Mouse (Mus musculus) hindbrain, embryonic 14.5 days (tissue): ENCODE results near the gene Agmo. TPM values are rescaled to one million over a fixed set of nuclear protein-coding genes. Genes with fewer than 3 reads are reported as not detected.

Experiments used
- ATAC-seq: fragments of 200-750 bp; cut with Nextera tagmentation; 2 replicates; pipeline ENCODE4 v1.8.0; 2017; ENCODE audit warnings: moderate number of reproducible peaks, mild to moderate bottlenecking, moderate TSS enrichment, moderate library complexity; ENCODE audit not compliant: low FRiP score
- DNase-seq: peaks from one replicate; pipeline ENCODE4 v3.0.0-alpha.2; 2015; ENCODE audit warnings: low spot score
- H3K27ac ChIP-seq: fragments of 300-500 bp; sonication (generic); 2 replicates; pipeline ENCODE4 v1.5.1; 2014; ENCODE audit warnings: mild to moderate bottlenecking, moderate library complexity
- H3K27me3 ChIP-seq: fragments of 300-500 bp; sonication (generic); 2 replicates; pipeline ENCODE4 v1.6.1; 2014; ENCODE audit warnings: mild to moderate bottlenecking, low read length, mixed read lengths; ENCODE audit not compliant: control insufficient read depth, insufficient read depth
- H3K36me3 ChIP-seq: fragments of 300-500 bp; sonication (generic); replicated peaks from 2 replicates; pipeline ENCODE4 v1.6.1; 2014; ENCODE audit not compliant: control insufficient read depth, insufficient read depth
- H3K4me1 ChIP-seq: fragments of 300-500 bp; sonication (generic); replicated peaks from 2 replicates; pipeline ENCODE4 v1.6.1; 2014; ENCODE audit warnings: antibody characterized with exemption, low read length, mixed read lengths; ENCODE audit not compliant: control insufficient read depth, insufficient read depth
- H3K4me2 ChIP-seq: fragments of 300-500 bp; sonication (generic); replicated peaks from 2 replicates; pipeline ENCODE4 v1.6.1; 2014; ENCODE audit warnings: mild to moderate bottlenecking, moderate library complexity
- H3K4me3 ChIP-seq: fragments of 300-500 bp; sonication (generic); replicated peaks from 2 replicates; pipeline ENCODE4 v1.5.1; 2014; ENCODE audit warnings: mild to moderate bottlenecking, low read length
- H3K9ac ChIP-seq: fragments of 300-500 bp; sonication (generic); 2 replicates; pipeline ENCODE4 v1.6.1; 2014
- H3K9me3 ChIP-seq: fragments of 300-500 bp; sonication (generic); 2 replicates; pipeline ENCODE4 v1.6.1; 2016; ENCODE audit warnings: low read length; ENCODE audit not compliant: control insufficient read depth
- WGBS: fragments of 180-500 bp; shearing (Covaris S2); extraction: QIAGEN DNeasy Blood & Tissue Kit; methylation state at CpG from one replicate; pipeline ENCODE4 v1.1.7; 2014; 5-methylcytosine and 5-hydroxymethylcytosine counted together
- polyA plus RNA-seq: library from polyadenylated mRNA; unstranded; fragments of >200 nt; fragmentation: Nextera tagmentation; extraction: Ambion mirVana; gene quantifications from 2 replicates; pipeline ENCODE4 v1.2.1, GENCODE M21; 2014

Agmo gene
- polyA plus RNA-seq, 1 experiment from 2014 or later: 1.2 TPM

DNA sequence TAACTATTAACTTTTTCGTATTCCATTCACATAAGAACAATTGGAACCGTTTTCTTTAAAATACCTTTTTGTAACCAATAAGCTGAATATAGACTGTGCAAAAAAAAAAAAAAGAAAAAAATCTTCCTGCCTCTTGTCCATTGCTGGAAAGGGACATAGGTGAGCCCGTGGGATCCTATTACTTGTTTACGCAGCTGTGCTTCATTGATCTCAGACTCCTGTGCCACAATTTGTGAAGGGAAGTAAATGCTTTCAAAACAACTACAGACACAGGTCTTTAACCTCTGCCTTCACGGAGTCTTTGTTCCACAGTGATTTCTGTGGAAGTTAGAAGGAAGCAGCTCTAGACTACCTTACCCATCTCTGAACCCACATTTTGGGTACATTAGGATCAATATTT lies 104.3 kb downstream of the Agmo start:
- H3K9ac ChIP-seq: no peak overlapping the region
- no peaks in the 10 kb centered on the region for H3K4me1 ChIP-seq
- H3K4me3 ChIP-seq: no peak overlapping the region
- WGBS: 77% methylated on average over 5 of the region's 5 CpGs
- ATAC-seq (no peak), DNase-seq (no peak)
- H3K27ac ChIP-seq: no peak overlapping the region
- no peak overlapping the region for H3K4me2 ChIP-seq
- no peaks in the 10 kb centered on the region for H3K36me3 ChIP-seq
- no peaks in the 10 kb centered on the region for H3K9me3 ChIP-seq
- no peaks in the 10 kb centered on the region for H3K27me3 ChIP-seq

DNA sequence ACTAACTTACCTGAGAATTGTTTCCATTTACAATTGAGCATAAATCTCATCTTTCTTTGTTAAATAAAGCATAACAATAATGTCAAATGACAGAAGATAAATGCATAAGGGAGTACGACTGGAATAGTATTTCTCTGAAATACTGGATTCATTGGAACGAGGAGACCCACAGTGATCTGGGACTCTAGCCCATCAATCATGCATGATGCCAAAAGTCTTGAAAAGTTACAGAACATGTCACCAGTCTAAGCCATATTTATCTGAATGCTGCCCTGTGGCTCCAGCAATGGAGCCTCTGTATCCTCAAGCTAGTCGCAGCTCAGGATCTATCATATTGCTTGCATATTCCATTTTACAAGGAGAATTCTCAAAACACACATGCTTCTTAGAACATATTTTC lies 150.9 kb downstream of the Agmo start:
- no peak overlapping the region for H3K27ac ChIP-seq
- WGBS: 77% methylated on average over 3 of the region's 3 CpGs
- H3K4me3 ChIP-seq: no peak overlapping the region
- no peaks in the 10 kb centered on the region for H3K4me1 ChIP-seq
- H3K9ac ChIP-seq: no peak overlapping the region
- H3K9me3 ChIP-seq: no peaks in the 10 kb centered on the region
- no peak overlapping the region for H3K4me2 ChIP-seq
- no peak for ATAC-seq
- H3K27me3 ChIP-seq: no peaks in the 10 kb centered on the region
- H3K36me3 ChIP-seq: no peaks in the 10 kb centered on the region
- no peak for DNase-seq

DNA sequence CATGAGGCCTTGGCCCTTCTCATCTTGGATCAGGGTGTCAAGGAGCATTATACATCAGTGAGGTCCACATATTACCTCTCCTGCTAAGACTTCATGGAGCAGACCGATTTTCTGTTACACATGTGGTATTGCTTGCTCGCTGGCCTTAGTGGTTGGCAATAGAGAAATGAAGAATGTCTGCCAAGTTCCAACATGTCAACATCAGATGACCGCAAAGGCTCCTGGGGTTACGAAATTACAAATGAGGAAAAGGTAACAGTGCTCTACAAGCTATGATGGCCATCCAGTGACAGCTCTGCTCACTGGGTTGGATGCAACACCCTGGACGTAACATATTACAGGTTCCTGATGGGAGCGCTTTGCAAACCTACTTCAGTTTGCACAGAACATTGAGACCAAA lies 161.1 kb downstream of the Agmo start:
- WGBS: 95% methylated on average over 6 of the region's 6 CpGs
- DNase-seq: no peak
- Histone ChIP-seq H3K27me3 (no peaks in the 10 kb centered on the region), H3K9me3 (no peaks in the 10 kb centered on the region), H3K27ac (no peak overlapping the region), H3K36me3 (no peaks in the 10 kb centered on the region), H3K4me2 (no peak overlapping the region), H3K4me1 (no peaks in the 10 kb centered on the region), H3K4me3 (no peak overlapping the region), H3K9ac (no peak overlapping the region)
- ATAC-seq: no peak

- Histone ChIP-seq H3K9me3 (no peaks in the 10 kb centered on the region), H3K4me3 (no peak overlapping the region), H3K9ac (no peak overlapping the region), H3K27ac (no peak overlapping the region), H3K4me1 (no peaks in the 10 kb centered on the region), H3K27me3 (no peaks in the 10 kb centered on the region), H3K4me2 (no peak overlapping the region), H3K36me3 (no peaks in the 10 kb centered on the region)
- ATAC-seq (no peak), DNase-seq (no peak)
- WGBS: 87% methylated on average over 5 of the region's 5 CpGs
Observed at GRCm38 (mm10) chr12:37426350-37426749, 184.9 kb downstream of the Agmo start.

- 73% methylated on average over 5 of the region's 5 CpGs for WGBS
- Histone ChIP-seq H3K4me1 (no peaks in the 10 kb centered on the region), H3K36me3 (no peaks in the 10 kb centered on the region), H3K9me3 (no peaks in the 10 kb centered on the region), H3K27me3 (no peaks in the 10 kb centered on the region), H3K27ac (no peak overlapping the region), H3K4me2 (no peak overlapping the region), H3K9ac (no peak overlapping the region), H3K4me3 (no peak overlapping the region)
- ATAC-seq: no peak
- DNase-seq: no peak
Observed at GRCm38 (mm10) chr12:37426750-37427149, 185.3 kb downstream of the Agmo start.

GRCm38 (mm10) chr12:37434466-37434865 lies 193.0 kb downstream of the Agmo start:
- Histone ChIP-seq H3K27me3 (no peaks in the 10 kb centered on the region), H3K4me2 (no peak overlapping the region), H3K27ac (no peak overlapping the region), H3K9ac (no peak overlapping the region), H3K4me1 (no peaks in the 10 kb centered on the region), H3K9me3 (no peaks in the 10 kb centered on the region), H3K4me3 (no peak overlapping the region), H3K36me3 (no peaks in the 10 kb centered on the region)
- DNase-seq (no peak), ATAC-seq (no peak)
- 81% methylated on average over 1 of the region's 1 CpGs for WGBS

- no peak overlapping the region for H3K9ac ChIP-seq
- ATAC-seq: no peak
- no peaks in the 10 kb centered on the region for H3K36me3 ChIP-seq
- no peaks in the 10 kb centered on the region for H3K27me3 ChIP-seq
- H3K4me1 ChIP-seq: no peaks in the 10 kb centered on the region
- no peak for DNase-seq
- 91% methylated on average over 3 of the region's 3 CpGs for WGBS
- no peak overlapping the region for H3K27ac ChIP-seq
- H3K4me3 ChIP-seq: no peak overlapping the region
- no peak overlapping the region for H3K4me2 ChIP-seq
- no peaks in the 10 kb centered on the region for H3K9me3 ChIP-seq
Observed at GRCm38 (mm10) chr12:37442486-37443013, 201.1 kb downstream of the Agmo start.

- Histone ChIP-seq H3K27me3 (no peaks in the 10 kb centered on the region), H3K27ac (no peak overlapping the region)
- no peak for DNase-seq
Observed at GRCm38 (mm10) chr12:37445255-37445654, 203.8 kb downstream of the Agmo start.

DNA sequence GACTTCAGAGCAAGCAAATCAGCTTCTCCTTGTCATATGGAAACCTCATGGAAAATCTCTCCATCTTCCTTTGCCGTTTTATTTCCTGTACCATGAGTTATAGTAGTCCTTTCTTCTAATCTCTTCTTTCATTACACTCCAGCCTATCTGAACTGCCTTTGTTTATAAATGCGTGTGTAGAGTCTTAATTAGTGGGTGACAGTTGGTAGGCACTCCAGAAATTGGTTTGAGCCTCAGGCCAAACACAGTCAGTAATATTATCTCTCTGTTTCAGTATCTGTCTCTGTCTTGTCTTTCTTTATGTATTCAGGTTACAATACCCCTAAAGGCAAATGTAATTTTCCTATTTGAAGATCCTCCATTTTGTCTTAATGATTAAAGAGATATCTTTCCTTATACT lies 208.2 kb downstream of the Agmo start:
- Histone ChIP-seq H3K27ac (no peak overlapping the region), H3K9me3 (no peaks in the 10 kb centered on the region), H3K4me3 (no peak overlapping the region), H3K4me1 (peaks cover 3% of the 10 kb centered on the region; the same call in 1 of the 2 replicates), H3K9ac (no peak overlapping the region), H3K27me3 (no peaks in the 10 kb centered on the region), H3K36me3 (no peaks in the 10 kb centered on the region), H3K4me2 (no peak overlapping the region)
- DNase-seq: no peak
- 43% methylated on average over 2 of the region's 2 CpGs for WGBS
- no peak for ATAC-seq

More at GRCm38 (mm10) chr12:37445255-37445654, 203.8 kb downstream of the Agmo start:
- no peaks in the 10 kb centered on the region for H3K9me3 ChIP-seq
- no peak overlapping the region for H3K4me2 ChIP-seq
- ATAC-seq: no peak
- no peak overlapping the region for H3K4me3 ChIP-seq
- H3K36me3 ChIP-seq: no peaks in the 10 kb centered on the region
- peaks cover 3% of the 10 kb centered on the region; the same call in 1 of the 2 replicates for H3K4me1 ChIP-seq
- H3K9ac ChIP-seq: no peak overlapping the region
- 70% methylated on average over 9 of the region's 9 CpGs for WGBS
